Mouse (Mus musculus): ENCODE results near the gene Rufy4. TPM values are rescaled to one million over a fixed set of nuclear protein-coding genes. Genes with fewer than 3 reads are reported as not detected.

The Rufy4 gene
- polyA plus RNA-seq (2021; fragmentation: Nextera tagmentation), result not detected in 2 replicates
- long read RNA-seq, experiment 1, result 0 reads
- long read RNA-seq, experiment 2, result 0 reads

GRCm38 (mm10) chr1:74124991-74125552 lies at the start of gene Rufy4:
TSS of gene Rufy4 (plus strand) at chr1:74125541.

GRCm38 (mm10) chr1:74124021-74124981 lies 1.0 kb upstream of the Rufy4 start, which contains the start of gene Tns1:
TSS of gene Tns1 (minus strand) at chr1:74124449.

GRCm38 (mm10) chr1:74153461-74154184 lies 28.3 kb downstream of the Rufy4 start, which contains the start of gene Cxcr2:
TSS of gene Cxcr2 (plus strand) at chr1:74153989.

GRCm38 (mm10) chr1:74194445-74194844 lies 69.1 kb downstream of the Rufy4 start, which contains the start of gene Cxcr1:
TSS of gene Cxcr1 (minus strand) at chr1:74194631.

Other genes starting within 250 kb of the Rufy4 start
- gene Tns1, start 1.1 kb upstream of the Rufy4 start, polyA plus RNA-seq (2021; fragmentation: Nextera tagmentation), result 10.8 and 13.1 TPM in 2 replicates
- 0.09 and 0.11 TPM in 2 replicates for gene Cxcr2, start 28.4 kb downstream of the Rufy4 start, polyA plus RNA-seq (2021; fragmentation: Nextera tagmentation)
- gene Cxcr1, start 69.1 kb downstream of the Rufy4 start, polyA plus RNA-seq (2021; fragmentation: Nextera tagmentation), result not detected in 2 replicates
- gene Arpc2, start 110.5 kb downstream of the Rufy4 start, polyA plus RNA-seq (2021; fragmentation: Nextera tagmentation), result 181 and 207 TPM in 2 replicates
- gene Gpbar1, start 153.0 kb downstream of the Rufy4 start, polyA plus RNA-seq (2021; fragmentation: Nextera tagmentation), result not detected in 2 replicates
- gene Aamp, start 159.2 kb downstream of the Rufy4 start, polyA plus RNA-seq (2021; fragmentation: Nextera tagmentation), result 273 and 283 TPM in 2 replicates
- 237 and 250 TPM in 2 replicates for gene Pnkd, start 159.4 kb downstream of the Rufy4 start, polyA plus RNA-seq (2021; fragmentation: Nextera tagmentation)
- gene Tmbim1, start 180.1 kb downstream of the Rufy4 start, polyA plus RNA-seq (2021; fragmentation: Nextera tagmentation), result 26.0 and 33.6 TPM in 2 replicates
- gene Catip, start 236.6 kb downstream of the Rufy4 start, polyA plus RNA-seq (2021; fragmentation: Nextera tagmentation), result 1.3 and 2.3 TPM in 2 replicates
- 1.3 and 3.5 TPM in 2 replicates for gene Slc11a1, start 249.7 kb downstream of the Rufy4 start, polyA plus RNA-seq (2021; fragmentation: Nextera tagmentation)

All from layer of hippocampus, adult 6 months (tissue).